Comparison of ENCODE assay signal across 9 mouse cellular contexts in the genomic region with DNA sequence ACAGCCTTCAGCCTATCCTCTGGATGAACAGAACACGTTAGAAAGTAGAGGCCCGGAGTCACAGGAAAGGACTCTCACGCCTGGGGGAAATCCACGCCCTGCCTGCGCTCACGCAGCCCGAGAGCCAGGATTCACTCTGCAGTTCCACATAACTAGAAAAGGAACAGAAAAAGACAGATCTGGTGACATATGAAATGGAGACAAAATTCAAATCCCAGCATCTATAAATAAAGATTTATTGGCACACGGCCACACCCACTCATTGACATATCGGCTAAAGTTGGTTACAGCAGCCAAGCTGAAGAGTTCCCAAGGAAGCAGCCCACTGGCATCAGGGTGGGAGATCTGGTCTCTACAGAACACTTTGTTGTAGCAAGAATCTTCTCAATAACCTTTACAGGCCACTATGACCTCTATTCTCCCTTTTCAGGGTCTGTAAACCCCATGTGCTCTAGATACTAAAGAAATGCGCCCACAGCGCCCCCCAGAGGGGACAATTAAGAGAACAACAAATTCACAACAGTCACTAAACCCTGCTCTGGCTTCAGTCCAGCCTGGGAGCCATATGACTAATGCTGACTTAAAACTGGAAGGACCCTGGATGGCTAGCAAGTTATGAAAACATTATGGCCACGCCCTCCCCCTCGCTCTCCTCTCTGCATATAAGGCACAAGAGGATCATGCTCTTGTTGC.
DNase-seq lines count a peak whose midpoint lies in the region; ATAC-seq lines count a peak whose summit lies in the region.
"Had no signal": no experiment of that assay in that cellular context is flagged by ENCODE, and none has a peak within 500 bp of the region (broad histone marks: within the 10 kb centered on the region; RNA-seq: fewer than 3 reads in every experiment).

No protein-coding gene starts in this region.

- no peaks in the 10 kb centered on the region for H3K36me3 ChIP-seq in kidney, embryonic 15.5 days

- H3K4me2 ChIP-seq in kidney, embryonic 15.5 days = no peak overlapping the region

- H3K4me3 ChIP-seq in kidney, embryonic 15.5 days (replicated peaks) = no peak overlapping the region

- H3K9ac ChIP-seq in kidney, embryonic 15.5 days = no peak overlapping the region

- no peaks in the 10 kb centered on the region for H3K9me3 ChIP-seq in kidney, embryonic 15.5 days (replicated peaks)

- H3K27ac ChIP-seq in kidney, embryonic 15.5 days = no peak overlapping the region
- H3K27ac ChIP-seq: kidney, postnatal 0 days; macrophage had no signal

- peaks cover 17% of the 10 kb centered on the region for H3K27me3 ChIP-seq in kidney, embryonic 15.5 days

- 69% methylated on average over 13 of the region's 13 CpGs for WGBS in kidney, embryonic 15.5 days

- ATAC-seq in kidney, embryonic 15.5 days (replicated peaks; ENCODE audit: low FRiP score) = no peak

- 0 out of 2 replicates have a peak, but pooled peaks cover 1% of the 10 kb centered on the region for H3K4me1 ChIP-seq in kidney, embryonic 15.5 days

- peak; percentile 67 for DNase-seq in layer of hippocampus, adult 11-12 months (ENCODE audit: low spot score)
- DNase-seq in layer of hippocampus, postnatal 36 days = no peak
- peak; percentile 80 for DNase-seq in NIH3T3 (ENCODE audit: low read depth)
- peak; percentile 70 to 77 for DNase-seq in cerebellum, postnatal 10 days
- DNase-seq in retina, postnatal 1 day = peak; percentile 54
- no peak for DNase-seq in kidney, adult 18-20 months

Comparison
In these comparisons a context has a peak if more than half of its experiments do, and no peak if none do; other contexts are left out.
1. DNase-seq: peak in layer of hippocampus, adult 11-12 months (single experiment), NIH3T3 (single experiment), cerebellum, postnatal 10 days (2 of 2) and retina, postnatal 1 day (single experiment); none in layer of hippocampus, postnatal 36 days (0 of 2) and kidney, adult 18-20 months (single experiment).